Mouse (Mus musculus) layer of hippocampus, postnatal 25 days (tissue): ENCODE data around the gene Acap2. TPM values are rescaled to one million over a fixed set of nuclear protein-coding genes. Genes with fewer than 3 reads are reported as not detected.
A peak's percentile ranks its signal among the peaks of the same experiment; 100 is the strongest.

Experiments
- DNase-seq, 2 experiments: peaks; one replicate each; pipeline ENCODE4 v3.0.0; 2022; ENCODE audit warnings: mixed read lengths in 2 of 2, low spot score in 1 of 2; ENCODE audit errors: extremely low spot score in 1 of 2
- total RNA-seq, 2 experiments: library from RNA; stranded (reverse); gene quantifications; 2 replicates each; pipeline ENCODE4 v1.2.3; 2021

Gene Acap2
- total RNA-seq, 2 experiments from 2014 or later, result 129 to 132 TPM

DNA sequence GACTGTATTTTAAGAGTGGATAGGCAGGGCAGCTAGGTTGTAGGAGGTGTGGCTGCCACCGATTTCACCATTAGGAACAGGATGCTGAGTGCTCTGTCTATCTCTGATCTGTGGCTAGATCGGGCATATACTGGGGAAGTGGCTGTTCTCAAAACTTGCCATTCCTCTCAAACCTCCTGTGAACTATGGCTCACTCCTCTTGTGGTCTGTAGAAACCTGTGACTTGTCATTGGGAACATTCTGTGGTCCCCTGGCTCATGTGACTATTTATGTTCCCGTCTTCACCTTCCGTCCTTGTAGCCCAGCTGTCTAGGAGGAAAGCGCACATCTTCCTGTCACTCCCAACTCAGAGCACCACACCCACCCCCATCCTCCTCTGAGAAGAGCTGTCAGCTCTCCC is 8.9 kb upstream of the Acap2 start:
- no peak for DNase-seq

GRCm38 (mm10) chr16:31205726-31206125 is 4.7 kb upstream of the Acap2 start:
- no peak for DNase-seq

DNA sequence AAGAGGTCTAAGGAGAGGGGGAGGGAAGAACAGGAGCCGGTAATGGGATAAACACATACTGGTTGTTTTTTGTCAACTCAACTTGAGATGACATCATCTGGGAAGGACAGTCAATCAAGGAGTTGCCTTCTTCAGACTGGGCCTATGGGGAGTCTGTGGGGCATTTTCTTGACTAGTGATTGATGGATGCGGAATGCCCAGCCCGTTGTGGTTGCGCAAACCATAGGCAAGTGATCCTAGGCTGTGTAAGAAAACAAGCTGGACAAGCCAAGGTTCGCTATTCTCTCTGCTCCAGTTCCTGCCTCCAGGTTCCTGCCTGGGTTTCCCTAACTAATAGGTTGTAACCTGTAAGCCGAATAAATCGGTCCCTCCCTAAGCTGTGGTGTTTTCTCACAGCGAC is 4.1 kb upstream of the Acap2 start:
- no peak for DNase-seq

GRCm38 (mm10) chr16:31204216-31204615 is 3.2 kb upstream of the Acap2 start:
- DNase-seq, result no peak

DNA sequence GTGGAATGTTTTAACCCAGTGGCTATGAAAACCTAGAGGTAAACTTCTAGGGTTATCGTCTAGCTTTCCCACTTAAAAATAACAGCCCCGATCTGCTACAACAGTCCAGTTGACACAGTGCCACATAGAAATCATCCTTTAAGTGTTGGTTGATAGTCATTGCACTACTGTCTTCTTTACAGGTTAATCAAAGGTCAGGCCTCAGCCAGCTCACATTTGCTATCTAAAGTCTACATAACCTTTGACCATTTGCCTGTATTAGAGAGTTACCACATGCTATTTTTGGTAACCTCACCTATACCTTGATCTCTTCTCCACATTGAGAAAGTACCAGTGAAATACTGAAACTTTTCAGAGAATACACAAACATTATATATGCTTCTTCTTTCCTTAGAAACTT is 659 bp upstream of the Acap2 start:
- no peak for DNase-seq

- peak; percentile 47 to 52 for DNase-seq
Observed at GRCm38 (mm10) chr16:31199926-31200789, 887 bp downstream of the Acap2 start.

DNA sequence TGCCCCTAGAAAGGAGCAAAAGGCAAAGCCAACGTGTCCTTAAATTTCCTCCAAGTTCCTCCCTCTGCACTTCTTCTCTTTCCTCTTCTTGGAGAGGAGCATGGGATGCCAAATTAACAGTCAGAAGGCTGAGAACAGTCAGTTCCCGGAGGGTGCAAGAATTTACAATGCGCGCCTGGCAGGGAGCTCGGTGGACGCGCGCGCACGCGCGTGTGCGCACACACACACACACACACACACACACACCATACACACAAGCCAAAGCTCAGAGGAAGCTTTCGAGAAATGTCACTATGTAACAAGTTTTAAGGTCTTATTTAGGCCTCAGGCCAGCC is 1.5 kb downstream of the Acap2 start:
- DNase-seq, result peak in 1 of 2 experiments; percentile 29

DNA sequence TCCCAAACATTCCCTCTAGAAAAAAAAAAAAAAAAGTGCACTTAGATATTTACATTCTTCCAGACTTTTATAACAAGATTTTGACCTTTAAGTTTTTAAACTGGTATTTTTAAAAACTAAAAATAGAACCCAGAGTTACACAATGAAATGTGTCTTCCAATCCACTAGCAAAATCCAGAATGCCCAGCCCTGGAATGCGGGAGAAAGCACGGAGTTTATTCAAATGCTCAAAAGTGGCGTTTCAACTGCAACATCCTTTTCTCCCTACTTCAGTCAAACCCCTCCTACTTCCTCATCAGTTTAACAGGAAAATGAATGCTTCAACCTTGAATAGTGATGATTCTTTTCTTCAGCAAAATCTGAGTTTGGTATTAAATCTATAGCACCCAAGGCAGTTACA is 4.1 kb downstream of the Acap2 start:
- DNase-seq, result no peak

DNA sequence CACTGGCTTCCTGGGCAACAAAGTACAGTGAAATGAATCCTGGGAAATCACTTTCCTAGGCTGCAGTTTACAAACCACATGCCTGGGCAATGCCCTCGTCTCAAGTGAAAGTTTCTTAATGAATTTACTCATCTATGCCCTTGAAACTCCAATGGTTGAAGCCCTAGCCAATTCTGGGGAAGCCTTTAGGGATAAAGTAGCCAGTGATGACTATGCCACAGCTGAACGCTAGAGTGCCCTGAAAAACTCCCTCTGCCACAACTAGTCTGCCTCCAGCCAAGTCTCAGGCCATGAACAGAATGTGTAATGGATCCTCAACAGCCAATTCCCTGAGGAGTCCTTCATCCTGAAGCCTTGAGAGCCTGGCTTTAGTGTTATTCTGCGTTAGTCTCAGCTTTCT is 8.5 kb downstream of the Acap2 start:
- no peak for DNase-seq

GRCm38 (mm10) chr16:31191818-31192217 is 9.2 kb downstream of the Acap2 start:
- DNase-seq, result no peak

GRCm38 (mm10) chr16:31190426-31190825 is 10.6 kb downstream of the Acap2 start:
- DNase-seq, result no peak

- DNase-seq, result no peak
Observed at GRCm38 (mm10) chr16:31189291-31189690, 11.8 kb downstream of the Acap2 start.

DNA sequence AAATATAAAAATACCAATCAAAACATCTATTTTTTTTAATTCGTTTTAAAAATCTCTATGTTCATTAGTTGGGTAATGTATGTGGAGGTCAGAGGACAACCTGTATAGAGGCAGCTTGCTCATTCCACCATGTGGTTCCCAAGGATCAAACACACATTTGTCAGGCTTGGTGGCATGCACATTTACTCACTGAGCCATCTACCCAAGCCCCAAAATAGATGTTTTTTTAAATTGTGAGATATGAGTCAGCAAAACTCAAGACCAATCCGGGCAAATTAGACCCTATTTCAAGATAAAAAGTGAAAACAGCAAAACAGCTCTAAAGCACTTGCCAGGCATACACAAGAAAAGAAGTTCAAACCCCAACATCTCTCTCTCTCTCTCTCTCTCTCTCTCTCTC is 12.2 kb downstream of the Acap2 start:
- no peak for DNase-seq

GRCm38 (mm10) chr16:31188270-31188669 is 12.8 kb downstream of the Acap2 start:
- DNase-seq, result no peak

DNA sequence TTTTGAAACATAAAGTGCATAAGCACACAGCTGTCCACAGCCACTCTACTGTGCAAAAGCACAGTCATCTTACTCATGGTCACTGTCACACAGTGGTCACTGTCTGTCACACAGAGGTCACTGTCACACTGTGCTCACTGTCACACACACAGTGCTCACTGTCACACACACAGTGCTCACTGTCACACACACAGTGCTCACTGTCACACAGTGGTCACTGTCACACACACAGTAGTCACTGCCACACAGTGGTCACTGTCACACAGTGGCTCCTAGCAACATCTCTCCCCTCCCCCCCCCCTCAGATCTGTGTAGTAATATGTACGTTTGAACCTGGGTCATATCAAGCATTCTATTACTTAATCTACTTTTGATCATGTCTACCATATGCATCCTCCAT is 13.9 kb downstream of the Acap2 start:
- DNase-seq, result no peak

- no peak for DNase-seq
Observed at GRCm38 (mm10) chr16:31185757-31186156, 15.3 kb downstream of the Acap2 start.

DNA sequence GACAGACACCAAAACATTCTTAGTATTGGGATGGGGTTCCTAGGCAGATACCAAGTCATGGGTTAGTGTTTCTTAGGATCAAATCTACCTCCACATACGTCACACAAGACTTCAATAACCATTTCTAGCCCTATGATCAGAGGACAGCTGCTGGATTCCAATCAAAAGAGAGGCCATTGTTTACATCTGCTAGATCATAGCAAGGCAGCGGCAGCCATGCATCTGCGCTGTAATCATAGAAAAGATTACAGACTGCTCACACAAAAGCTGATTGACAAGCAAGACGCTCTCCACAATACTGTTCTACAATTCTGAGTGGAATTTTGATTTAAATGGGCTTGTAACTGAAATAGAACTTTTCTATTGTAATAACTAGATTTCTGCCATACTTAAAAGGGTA is 16.3 kb downstream of the Acap2 start:
- no peak for DNase-seq

GRCm38 (mm10) chr16:31182576-31182975 is 18.5 kb downstream of the Acap2 start:
- DNase-seq, result no peak

DNA sequence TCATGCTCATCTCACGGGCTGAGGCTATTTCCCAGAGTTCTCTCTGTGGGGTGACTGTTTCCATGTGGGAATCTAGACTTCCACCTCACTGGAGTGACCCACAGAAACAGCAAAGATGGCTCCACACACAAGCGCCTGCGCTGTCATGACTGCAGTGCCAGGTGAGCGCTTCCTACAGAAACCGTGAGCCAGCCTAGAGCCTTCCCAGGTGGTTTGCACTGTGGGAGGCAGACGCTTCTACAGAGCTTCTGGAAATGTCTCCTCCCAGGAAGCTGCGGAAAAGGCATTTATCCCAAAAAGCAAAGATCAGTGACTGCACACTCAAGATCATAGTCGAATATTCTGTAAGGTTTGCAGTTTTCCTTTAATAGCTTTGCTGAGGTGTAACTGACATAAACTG is 20.2 kb downstream of the Acap2 start:
- no peak for DNase-seq

DNA sequence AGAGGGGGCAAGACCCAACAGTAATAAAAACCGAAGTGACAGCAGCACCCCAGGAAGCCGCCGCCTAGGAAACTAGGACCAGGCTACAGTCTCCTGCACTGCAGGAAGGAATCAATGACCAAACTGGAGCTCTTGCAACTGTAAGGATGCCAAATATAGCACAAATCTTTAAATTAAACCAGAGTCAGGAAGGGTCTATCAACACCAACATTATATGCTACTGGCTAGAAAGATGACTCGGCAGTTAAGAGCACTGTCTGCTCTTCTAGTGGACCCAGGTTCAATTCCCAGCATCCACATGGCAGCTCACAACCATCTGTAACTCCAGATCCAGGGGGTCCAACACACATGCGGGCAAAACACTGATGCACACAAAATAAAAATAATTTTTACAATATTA is 21.7 kb downstream of the Acap2 start:
- DNase-seq, result no peak

DNA sequence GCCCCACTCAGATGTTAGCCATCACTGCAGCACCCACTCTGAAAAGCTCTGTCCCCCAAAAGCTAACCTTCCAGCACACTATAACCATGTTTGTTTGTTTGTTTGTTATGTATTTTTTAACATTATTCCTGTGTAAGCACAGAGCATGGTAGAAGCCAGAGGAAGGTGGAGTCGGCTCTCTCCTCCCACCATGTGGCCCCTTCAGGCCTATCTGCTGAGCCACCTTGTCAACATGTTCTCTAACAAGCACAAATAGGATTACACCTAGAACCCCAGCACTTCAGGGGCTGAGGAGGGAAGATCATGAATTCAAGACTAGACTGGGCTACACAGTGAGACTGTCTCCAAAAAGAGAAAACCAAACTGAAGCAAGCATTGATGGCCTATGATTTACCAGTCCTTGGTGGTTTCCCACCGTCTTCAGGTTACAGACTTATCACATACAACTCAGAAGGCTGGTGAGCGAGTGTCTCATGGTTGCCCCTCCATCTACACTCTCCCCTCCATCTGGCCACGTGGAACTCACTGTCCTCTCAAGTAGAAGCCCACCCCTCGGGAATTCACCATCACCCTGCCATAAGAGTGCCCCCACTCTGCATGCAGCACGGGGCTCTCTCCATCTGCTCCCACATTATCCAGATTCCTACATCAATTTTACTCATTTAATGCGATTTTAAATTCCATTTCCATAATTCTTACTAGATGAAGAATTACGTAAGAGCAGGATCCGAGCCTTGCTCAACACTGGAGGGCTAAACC is 26.0 kb downstream of the Acap2 start:
- no peak for DNase-seq

- DNase-seq, result no peak
Observed at GRCm38 (mm10) chr16:31172229-31172628, 28.8 kb downstream of the Acap2 start.
